Mouse (Mus musculus): ENCODE results near the gene Hist1h2bk. TPM values are rescaled to one million over a fixed set of nuclear protein-coding genes. Genes with fewer than 3 reads are reported as not detected.

The Hist1h2bk gene
- polyA plus RNA-seq, 1 experiment from 2014 or later: 3.9 TPM

DNA sequence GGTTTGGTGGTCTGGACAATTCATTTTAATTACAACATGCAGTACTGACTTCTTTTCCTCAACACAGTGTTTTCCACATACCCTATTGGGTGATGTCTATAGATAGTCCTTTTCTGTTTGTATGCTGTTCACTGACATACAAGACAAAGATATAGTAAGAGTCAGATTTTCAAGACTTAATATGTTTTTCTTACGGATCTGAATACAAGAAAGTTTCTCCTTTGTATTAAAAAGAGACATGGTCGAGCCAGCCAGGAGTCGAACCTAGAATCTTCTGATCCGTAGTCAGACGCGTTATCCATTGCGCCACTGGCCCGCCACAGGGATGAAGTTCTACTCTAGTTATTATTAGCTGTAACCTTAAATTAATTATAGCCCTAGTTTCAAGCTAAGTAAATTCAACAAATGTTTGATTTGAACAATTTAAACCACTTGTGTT lies 14.8 kb upstream of the Hist1h2bk start:
- peaks cover 2% of the 10 kb centered on the region; the same call in 1 of the 2 replicates for H3K27me3 ChIP-seq (ENCODE audit: control insufficient read depth, insufficient read depth, low read length)
- peak overlapping the region; percentile 69 for H3K9ac ChIP-seq (ENCODE audit: low read depth, low read length)
- H3K4me1 ChIP-seq (ENCODE audit: control insufficient read depth, insufficient read depth, low read length): 0 out of 2 replicates have a peak, but pooled peaks cover 2% of the 10 kb centered on the region
- under 1% methylated on average over 8 of the region's 8 CpGs for WGBS (ENCODE audit: insufficient replicate concordance)
- no peak overlapping the region for H3K27ac ChIP-seq (ENCODE audit: low read depth, low read length)
- H3K9me3 ChIP-seq (replicated peaks; ENCODE audit: control insufficient read depth, low read length): no peaks in the 10 kb centered on the region
- ATAC-seq (replicated peaks; ENCODE audit: insufficient number of reproducible peaks, low FRiP score, low TSS enrichment): peak; percentile 75
- H3K36me3 ChIP-seq (ENCODE audit: control insufficient read depth, insufficient read depth, low read length): no peaks in the 10 kb centered on the region
- H3K4me3 ChIP-seq (ENCODE audit: low read depth, low read length): peak overlapping the region; percentile 61
- H3K4me2 ChIP-seq: peak overlapping the region; percentile 72

DNA sequence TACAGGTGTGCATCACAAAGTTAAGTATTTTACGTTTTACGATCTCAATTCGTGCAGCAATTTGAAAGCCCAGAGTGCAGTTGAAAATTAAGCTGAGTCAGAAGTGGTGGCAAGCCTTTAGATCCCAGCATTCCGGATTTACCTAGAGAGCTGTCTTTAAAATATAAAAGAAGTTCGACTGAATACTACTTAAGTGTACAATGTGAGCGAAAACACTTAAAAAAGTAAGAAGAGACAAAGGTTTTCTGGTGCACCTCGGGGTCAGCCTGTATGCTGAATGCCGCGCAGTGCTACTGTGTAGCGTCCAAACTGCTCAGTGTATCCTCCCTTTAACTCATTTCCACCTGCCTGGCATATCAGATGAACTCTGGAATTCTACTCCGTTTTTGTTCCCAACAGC lies 14.1 kb upstream of the Hist1h2bk start:
- Histone ChIP-seq H3K4me1 (ENCODE audit: control insufficient read depth, insufficient read depth, low read length) (0 out of 2 replicates have a peak, but pooled peaks cover 2% of the 10 kb centered on the region), H3K27ac (ENCODE audit: low read depth, low read length) (0 out of 2 replicates have a peak overlapping the region, but pooled peaks have one; percentile 7), H3K4me2 (peak overlapping the region; percentile 72), H3K9ac (ENCODE audit: low read depth, low read length) (peak overlapping the region; percentile 69), H3K36me3 (ENCODE audit: control insufficient read depth, insufficient read depth, low read length) (no peaks in the 10 kb centered on the region), H3K9me3 (replicated peaks; ENCODE audit: control insufficient read depth, low read length) (no peaks in the 10 kb centered on the region), H3K4me3 (ENCODE audit: low read depth, low read length) (peak overlapping the region; percentile 61), H3K27me3 (ENCODE audit: control insufficient read depth, insufficient read depth, low read length) (no peaks in the 10 kb centered on the region; the same call in 1 of the 2 replicates)
- WGBS (ENCODE audit: insufficient replicate concordance): under 1% methylated on average over 11 of the region's 11 CpGs
- no peak for ATAC-seq (replicated peaks; ENCODE audit: insufficient number of reproducible peaks, low FRiP score, low TSS enrichment)

DNA sequence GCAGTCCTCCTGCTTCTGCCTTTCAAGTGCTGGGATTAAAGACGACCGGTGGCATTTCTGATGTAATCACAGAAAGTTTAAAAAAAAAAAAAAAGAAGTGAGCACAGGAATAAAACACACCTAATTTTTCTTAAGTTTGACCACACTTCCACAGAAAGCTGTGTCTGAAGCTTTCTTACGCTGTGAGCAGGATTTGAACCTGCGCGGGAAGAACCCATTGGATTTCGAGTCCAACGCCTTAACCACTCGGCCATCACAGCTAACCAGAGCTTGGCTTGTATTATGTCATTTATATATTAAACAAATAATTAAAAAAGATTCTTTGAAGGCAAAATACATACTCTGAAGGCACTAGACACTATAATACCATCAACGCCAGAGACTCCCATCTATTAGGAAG lies 13.4 kb upstream of the Hist1h2bk start:
- peak; percentile 69; the same call in 1 of the 2 replicates for ATAC-seq (replicated peaks; ENCODE audit: insufficient number of reproducible peaks, low FRiP score, low TSS enrichment)
- Histone ChIP-seq H3K27ac (ENCODE audit: low read depth, low read length) (0 out of 2 replicates have a peak overlapping the region, but pooled peaks have one; percentile 7), H3K4me1 (ENCODE audit: control insufficient read depth, insufficient read depth, low read length) (0 out of 2 replicates have a peak, but pooled peaks cover 2% of the 10 kb centered on the region), H3K27me3 (ENCODE audit: control insufficient read depth, insufficient read depth, low read length) (no peaks in the 10 kb centered on the region; the same call in 1 of the 2 replicates), H3K4me3 (ENCODE audit: low read depth, low read length) (peak overlapping the region; percentile 61), H3K36me3 (ENCODE audit: control insufficient read depth, insufficient read depth, low read length) (no peaks in the 10 kb centered on the region), H3K9me3 (replicated peaks; ENCODE audit: control insufficient read depth, low read length) (no peaks in the 10 kb centered on the region), H3K9ac (ENCODE audit: low read depth, low read length) (peak overlapping the region; percentile 69), H3K4me2 (peak overlapping the region; percentile 72)
- WGBS (ENCODE audit: insufficient replicate concordance): under 1% methylated on average over 9 of the region's 9 CpGs

DNA sequence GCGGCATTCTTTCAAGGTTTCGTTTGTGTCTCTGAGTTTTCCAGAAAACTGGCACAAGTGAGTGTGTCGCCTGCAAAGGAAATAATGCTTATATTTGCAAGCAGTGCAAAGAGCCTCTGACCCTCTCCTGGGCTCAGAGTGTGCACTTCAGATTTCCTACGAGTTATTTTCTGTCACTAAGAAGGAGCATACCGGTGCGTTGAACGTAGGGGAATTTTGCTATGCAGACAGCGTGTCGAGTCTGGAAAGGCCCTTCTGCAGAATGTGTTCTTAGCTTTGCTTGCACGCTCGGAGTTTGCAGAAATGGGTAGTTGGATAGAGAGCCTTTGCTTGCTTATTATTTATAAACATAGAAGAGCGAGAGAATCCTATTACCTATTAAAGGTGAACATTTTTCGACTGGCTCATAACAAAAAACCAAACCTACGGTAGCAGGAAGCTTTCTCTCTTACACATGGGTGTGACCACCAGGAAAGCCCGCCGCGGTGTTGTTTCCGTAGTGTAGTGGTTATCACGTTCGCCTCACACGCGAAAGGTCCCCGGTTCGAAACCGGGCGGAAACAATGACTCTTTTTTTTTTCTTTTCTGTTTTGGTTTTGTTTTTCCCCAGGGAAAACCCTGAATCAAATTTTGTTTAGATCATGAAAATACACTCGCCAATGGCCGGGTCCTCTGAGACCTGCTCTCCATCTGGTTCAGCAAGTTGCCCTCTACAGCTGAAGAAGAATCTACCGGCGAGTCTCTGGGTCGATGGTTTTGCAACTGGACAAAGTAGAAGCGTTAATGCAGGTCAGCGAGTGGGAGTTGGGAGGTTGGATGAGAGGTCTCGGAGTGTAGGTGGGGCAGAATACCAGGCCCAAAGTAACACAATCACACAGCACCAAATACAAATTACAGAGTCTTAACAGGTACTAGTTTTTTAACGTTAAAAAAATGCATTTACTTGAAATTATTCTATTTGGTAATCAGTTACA lies 9.3 kb upstream of the Hist1h2bk start:
- 2% methylated on average over 35 of the region's 35 CpGs for WGBS (ENCODE audit: insufficient replicate concordance)
- Histone ChIP-seq H3K27ac (ENCODE audit: low read depth, low read length) (no peak overlapping the region), H3K9ac (ENCODE audit: low read depth, low read length) (peak overlapping the region; percentile 77), H3K4me2 (peak overlapping the region; percentile 63), H3K27me3 (ENCODE audit: control insufficient read depth, insufficient read depth, low read length) (no peaks in the 10 kb centered on the region), H3K4me1 (ENCODE audit: control insufficient read depth, insufficient read depth, low read length) (no peaks in the 10 kb centered on the region; the same call in 1 of the 2 replicates), H3K36me3 (ENCODE audit: control insufficient read depth, insufficient read depth, low read length) (no peaks in the 10 kb centered on the region), H3K9me3 (replicated peaks; ENCODE audit: control insufficient read depth, low read length) (no peaks in the 10 kb centered on the region), H3K4me3 (ENCODE audit: low read depth, low read length) (peak overlapping the region; percentile 67)
- ATAC-seq (replicated peaks; ENCODE audit: insufficient number of reproducible peaks, low FRiP score, low TSS enrichment): no peak

DNA sequence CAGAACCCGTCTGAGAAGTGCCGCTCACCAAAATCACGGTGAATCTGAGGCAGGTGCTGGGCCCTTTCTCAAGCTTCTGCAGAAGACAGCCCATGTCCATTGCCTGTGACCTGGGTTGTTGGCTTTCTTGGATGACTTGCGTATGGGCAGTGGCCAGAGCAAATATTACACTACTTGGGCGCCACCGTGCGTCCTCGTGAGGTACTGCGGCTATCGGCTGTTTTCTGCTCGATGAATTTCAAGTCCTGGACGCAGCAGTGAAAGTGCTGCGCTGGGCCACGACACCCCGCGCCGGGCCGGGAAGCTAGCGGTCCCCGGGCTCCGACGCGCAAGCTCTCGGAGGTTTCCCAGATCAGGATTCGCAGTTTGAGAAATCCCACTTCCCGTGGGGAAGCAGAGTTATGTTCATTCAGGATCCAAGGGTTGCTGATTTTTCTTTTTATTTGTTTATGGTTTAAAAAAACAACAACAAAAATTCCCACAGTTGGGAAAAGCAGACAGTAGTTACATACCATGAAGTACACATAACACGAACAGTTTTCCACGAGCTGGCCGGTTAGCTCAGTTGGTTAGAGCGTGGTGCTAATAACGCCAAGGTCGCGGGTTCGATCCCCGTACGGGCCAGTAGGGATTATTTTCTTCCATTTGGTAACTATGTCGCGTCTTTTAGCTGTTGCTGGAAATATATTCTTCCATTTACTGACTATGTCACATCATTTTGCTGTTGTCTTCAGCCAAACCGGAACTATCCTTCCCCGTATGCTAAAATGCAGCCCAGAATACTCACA lies 6.8 kb upstream of the Hist1h2bk start:
- Histone ChIP-seq H3K9me3 (replicated peaks; ENCODE audit: control insufficient read depth, low read length) (no peaks in the 10 kb centered on the region), H3K9ac (ENCODE audit: low read depth, low read length) (peak overlapping the region; percentile 62), H3K4me3 (ENCODE audit: low read depth, low read length) (peak overlapping the region; percentile 44), H3K4me2 (peak overlapping the region; percentile 55), H3K27ac (ENCODE audit: low read depth, low read length) (peak overlapping the region; percentile 46), H3K27me3 (ENCODE audit: control insufficient read depth, insufficient read depth, low read length) (no peaks in the 10 kb centered on the region), H3K36me3 (ENCODE audit: control insufficient read depth, insufficient read depth, low read length) (no peaks in the 10 kb centered on the region), H3K4me1 (ENCODE audit: control insufficient read depth, insufficient read depth, low read length) (no peaks in the 10 kb centered on the region; the same call in 1 of the 2 replicates)
- peak; percentile 76 for ATAC-seq (replicated peaks; ENCODE audit: insufficient number of reproducible peaks, low FRiP score, low TSS enrichment)
- WGBS (ENCODE audit: insufficient replicate concordance): under 1% methylated on average over 40 of the region's 40 CpGs

DNA sequence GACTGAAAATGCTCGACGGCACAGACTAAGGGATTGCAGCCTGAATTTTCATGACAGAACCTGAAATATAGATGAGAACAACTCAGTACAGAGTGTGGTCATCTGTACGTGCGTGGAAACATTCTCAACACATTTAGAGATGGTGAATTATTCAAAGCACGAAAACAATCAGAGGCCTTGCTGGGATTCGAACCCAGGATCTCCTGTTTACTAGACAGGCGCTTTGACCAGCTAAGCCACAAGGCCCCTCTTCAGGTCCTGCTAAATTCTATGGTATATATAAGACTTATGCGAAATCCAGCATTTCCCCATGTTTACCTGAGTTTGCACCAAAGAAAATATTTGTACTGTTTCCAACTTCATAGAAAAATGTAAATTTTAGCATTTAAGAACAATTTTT lies 5.7 kb upstream of the Hist1h2bk start:
- 30% methylated on average over 8 of the region's 8 CpGs for WGBS (ENCODE audit: insufficient replicate concordance)

DNA sequence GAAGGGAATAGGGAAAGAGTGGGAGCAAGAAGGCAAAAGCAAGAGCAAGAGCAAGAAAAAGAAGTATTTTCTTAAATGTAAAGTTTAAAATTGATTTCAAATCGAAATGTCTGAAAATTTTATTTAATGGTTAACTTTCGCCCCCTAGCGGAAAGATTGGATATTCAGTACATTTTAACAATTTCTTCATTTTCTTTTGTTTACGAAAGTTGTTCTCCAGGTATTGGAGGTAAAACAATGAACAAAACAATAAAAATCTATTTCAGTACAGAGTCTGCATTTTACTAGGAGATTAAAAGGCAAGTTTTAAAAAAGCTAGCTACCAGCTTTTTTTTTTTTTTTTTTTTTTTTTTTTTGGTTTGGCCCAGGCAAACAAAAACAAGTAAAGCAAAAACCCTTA lies 5.2 kb upstream of the Hist1h2bk start:
- no peaks in the 10 kb centered on the region for H3K27me3 ChIP-seq (ENCODE audit: control insufficient read depth, insufficient read depth, low read length)
- no peak overlapping the region for H3K4me2 ChIP-seq
- H3K9ac ChIP-seq (ENCODE audit: low read depth, low read length): no peak overlapping the region
- H3K4me3 ChIP-seq (ENCODE audit: low read depth, low read length): no peak overlapping the region
- H3K9me3 ChIP-seq (replicated peaks; ENCODE audit: control insufficient read depth, low read length): no peaks in the 10 kb centered on the region
- WGBS (ENCODE audit: insufficient replicate concordance): 19% methylated on average over 4 of the region's 4 CpGs
- H3K27ac ChIP-seq (ENCODE audit: low read depth, low read length): no peak overlapping the region
- no peak for ATAC-seq (replicated peaks; ENCODE audit: insufficient number of reproducible peaks, low FRiP score, low TSS enrichment)
- no peaks in the 10 kb centered on the region; the same call in 1 of the 2 replicates for H3K4me1 ChIP-seq (ENCODE audit: control insufficient read depth, insufficient read depth, low read length)
- no peaks in the 10 kb centered on the region for H3K36me3 ChIP-seq (ENCODE audit: control insufficient read depth, insufficient read depth, low read length)

More for the DNA sequence above, 5.7 kb upstream of the Hist1h2bk start:
- H3K4me3 ChIP-seq (ENCODE audit: low read depth, low read length): no peak overlapping the region
- H3K27ac ChIP-seq (ENCODE audit: low read depth, low read length): no peak overlapping the region
- ATAC-seq (replicated peaks; ENCODE audit: insufficient number of reproducible peaks, low FRiP score, low TSS enrichment): no peak
- no peaks in the 10 kb centered on the region; the same call in 1 of the 2 replicates for H3K4me1 ChIP-seq (ENCODE audit: control insufficient read depth, insufficient read depth, low read length)
- no peaks in the 10 kb centered on the region for H3K36me3 ChIP-seq (ENCODE audit: control insufficient read depth, insufficient read depth, low read length)
- H3K27me3 ChIP-seq (ENCODE audit: control insufficient read depth, insufficient read depth, low read length): no peaks in the 10 kb centered on the region
- no peaks in the 10 kb centered on the region for H3K9me3 ChIP-seq (replicated peaks; ENCODE audit: control insufficient read depth, low read length)
- H3K4me2 ChIP-seq: peak overlapping the region; percentile 55; the same call in 1 of the 2 replicates
- H3K9ac ChIP-seq (ENCODE audit: low read depth, low read length): no peak overlapping the region

All from heart, embryonic 11.5 days (tissue).